Mouse (Mus musculus) heart, adult 2 months (tissue): ENCODE data around the gene Wfikkn1.

Experiments used
- EP300 ChIP-seq: fragments of 200-500 bp; IDR thresholded peaks from 2 replicates; pipeline ENCODE4 v1.6.1; 2011; ENCODE audit warnings: low read depth, low read length, control low read depth; ENCODE audit not compliant: insufficient read depth
- POLR2A ChIP-seq: fragments of 200-500 bp; IDR thresholded peaks from 2 replicates; pipeline ENCODE4 v1.6.1; 2011; ENCODE audit warnings: mild to moderate bottlenecking, low read depth, low read length, control low read depth; ENCODE audit not compliant: insufficient read depth

DNA sequence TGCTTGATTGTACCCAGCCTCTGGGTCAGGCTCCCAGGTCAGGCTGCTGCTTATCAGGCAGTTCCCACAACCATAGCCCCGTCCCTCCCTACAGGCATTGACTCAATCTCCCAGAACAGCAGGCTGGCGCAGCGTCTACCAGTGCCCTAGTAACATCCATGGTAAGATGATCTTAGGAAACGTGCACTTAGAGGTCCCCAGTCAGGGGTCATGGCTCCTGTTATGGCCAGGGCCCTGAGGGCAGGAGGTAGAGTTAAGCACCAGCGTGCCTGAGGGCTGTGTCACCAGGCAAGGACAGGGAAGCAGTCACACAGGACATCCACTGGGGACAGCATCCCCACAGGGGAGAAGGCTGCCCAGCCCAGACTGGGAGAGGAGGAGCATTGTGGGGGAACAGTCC, 1.6 kb upstream of the Wfikkn1 start:
- TF ChIP-seq POLR2A (no peak), EP300 (no peak)
